Mouse (Mus musculus): ENCODE results near the gene Fam185a. TPM values are rescaled to one million over a fixed set of nuclear protein-coding genes. Genes with fewer than 3 reads are reported as not detected.
A peak's percentile ranks its signal among the peaks of the same experiment; 100 is the strongest.

Fam185a gene
- polyA plus RNA-seq (2015; fragmentation: Nextera tagmentation; extraction: Ambion mirVana) = 4.9 and 5.2 TPM in 2 replicates

GRCm38 (mm10) chr5:21424614-21425602 lies at the start of gene Fam185a, which contains the start of gene Ccdc146:
Fam185a (plus strand) TSS chr5:21424958.
Ccdc146 (minus strand) TSS chr5:21424677.
- peak; percentile 97 for DNase-seq (ENCODE audit: low spot score)

- DNase-seq (ENCODE audit: low spot score) = no peak
These were observed 47.8 kb upstream of the Fam185a start for GRCm38 (mm10) chr5:21376935-21377334.

GRCm38 (mm10) chr5:21378397-21378796 lies 46.4 kb upstream of the Fam185a start:
- DNase-seq (ENCODE audit: low spot score) = no peak

- DNase-seq (ENCODE audit: low spot score) = no peak
These were observed 42.8 kb upstream of the Fam185a start for GRCm38 (mm10) chr5:21381986-21382385.

GRCm38 (mm10) chr5:21382678-21383077 lies 42.1 kb upstream of the Fam185a start:
- no peak for DNase-seq (ENCODE audit: low spot score)

- DNase-seq (ENCODE audit: low spot score) = no peak
These were observed 41.1 kb upstream of the Fam185a start for GRCm38 (mm10) chr5:21383392-21384251.

- no peak for DNase-seq (ENCODE audit: low spot score)
These were observed 40.4 kb upstream of the Fam185a start for GRCm38 (mm10) chr5:21384252-21384960.

GRCm38 (mm10) chr5:21384976-21385375 lies 39.8 kb upstream of the Fam185a start:
- no peak for DNase-seq (ENCODE audit: low spot score)

- no peak for DNase-seq (ENCODE audit: low spot score)
These were observed 38.3 kb upstream of the Fam185a start for GRCm38 (mm10) chr5:21386432-21386831.

GRCm38 (mm10) chr5:21387340-21387739 lies 37.4 kb upstream of the Fam185a start:
- DNase-seq (ENCODE audit: low spot score) = no peak

- no peak for DNase-seq (ENCODE audit: low spot score)
These were observed 35.9 kb upstream of the Fam185a start for GRCm38 (mm10) chr5:21388855-21389254.

- no peak for DNase-seq (ENCODE audit: low spot score)
These were observed 33.0 kb upstream of the Fam185a start for GRCm38 (mm10) chr5:21391616-21392384.

GRCm38 (mm10) chr5:21394562-21394961 lies 30.2 kb upstream of the Fam185a start:
- no peak for DNase-seq (ENCODE audit: low spot score)

GRCm38 (mm10) chr5:21395205-21395840 lies 29.4 kb upstream of the Fam185a start:
- DNase-seq (ENCODE audit: low spot score) = no peak

GRCm38 (mm10) chr5:21411261-21411666 lies 13.5 kb upstream of the Fam185a start:
- peak; percentile 91 for DNase-seq (ENCODE audit: low spot score)

- peak; percentile 52 for DNase-seq (ENCODE audit: low spot score)
These were observed 12.7 kb upstream of the Fam185a start for GRCm38 (mm10) chr5:21412056-21412455.

- DNase-seq (ENCODE audit: low spot score) = no peak
These were observed 11.4 kb upstream of the Fam185a start for GRCm38 (mm10) chr5:21413322-21413721.

GRCm38 (mm10) chr5:21414116-21414820 lies 10.5 kb upstream of the Fam185a start:
- peak; percentile 59 for DNase-seq (ENCODE audit: low spot score)

- no peak for DNase-seq (ENCODE audit: low spot score)
These were observed 6.1 kb upstream of the Fam185a start for GRCm38 (mm10) chr5:21418613-21419012.

All from thymus, postnatal 0 days (tissue).